Mouse (Mus musculus) heart, embryonic 14.5 days (tissue): ENCODE data around the gene Zdhhc23. TPM values are rescaled to one million over a fixed set of nuclear protein-coding genes. Genes with fewer than 3 reads are reported as not detected.

ENCODE experiments used
- ATAC-seq: fragments of 200-750 bp; cut with Nextera tagmentation; 2 replicates; pipeline ENCODE4 v1.8.0; 2017; ENCODE audit warnings: low read depth, moderate TSS enrichment; ENCODE audit not compliant: insufficient number of reproducible peaks, insufficient read depth, low FRiP score
- H3K27ac ChIP-seq, 2 experiments: fragments of 200-500 bp in 1 of 2; fragments of 300-500 bp in 1 of 2; sonication (generic) in 1 of 2; replicated peaks in 1 of 2; 2 replicates each; pipeline ENCODE4 v1.5.1; 2012 to 2014; ENCODE audit warnings: low read depth in 2 of 2, low read length in 2 of 2, control low read depth in 1 of 2, mild to moderate bottlenecking in 1 of 2, mixed read lengths in 1 of 2; ENCODE audit not compliant: control insufficient read depth in 1 of 2, insufficient read depth in 1 of 2
- H3K27me3 ChIP-seq: fragments of 300-500 bp; sonication (generic); 2 replicates; pipeline ENCODE4 v1.6.1; 2014; ENCODE audit warnings: mild to moderate bottlenecking, low read length, control low read depth; ENCODE audit not compliant: control insufficient read depth, insufficient read depth
- H3K36me3 ChIP-seq: fragments of 300-500 bp; sonication (generic); 2 replicates; pipeline ENCODE4 v1.6.1; 2014; ENCODE audit warnings: mild to moderate bottlenecking, control low read depth, low read length, mixed read lengths; ENCODE audit not compliant: control insufficient read depth, insufficient read depth
- H3K4me1 ChIP-seq, 2 experiments: fragments of 200-500 bp in 1 of 2; fragments of 300-500 bp in 1 of 2; sonication (generic) in 1 of 2; 2 replicates each; pipeline ENCODE4 v1.6.1; 2012 to 2014; ENCODE audit warnings: low read length in 2 of 2, control low read depth in 1 of 2, mixed read lengths in 1 of 2; ENCODE audit not compliant: control insufficient read depth in 2 of 2, insufficient read depth in 2 of 2
- H3K4me2 ChIP-seq: fragments of 300-500 bp; sonication (generic); 2 replicates; pipeline ENCODE4 v1.6.1; 2014; ENCODE audit warnings: mild to moderate bottlenecking, low read length
- H3K4me3 ChIP-seq, 2 experiments: fragments of 200-500 bp in 1 of 2; fragments of 300-500 bp in 1 of 2; sonication (generic) in 1 of 2; 2 replicates each; pipeline ENCODE4 v1.5.1; 2012 to 2014; ENCODE audit warnings: low read length in 2 of 2, mild to moderate bottlenecking in 2 of 2, control low read depth in 1 of 2, low read depth in 1 of 2, moderate library complexity in 1 of 2; ENCODE audit not compliant: control insufficient read depth in 1 of 2, insufficient read depth in 1 of 2
- H3K9ac ChIP-seq: fragments of 300-500 bp; sonication (generic); 2 replicates; pipeline ENCODE4 v1.6.1; 2014; ENCODE audit warnings: mild to moderate bottlenecking, low read length
- H3K9me3 ChIP-seq: fragments of 300-500 bp; sonication (generic); 2 replicates; pipeline ENCODE4 v1.6.1; 2016; ENCODE audit warnings: low read length, control low read depth; ENCODE audit not compliant: control insufficient read depth
- whole genome bisulfite sequencing: fragments of 180-500 bp; shearing (Covaris S2); extraction: QIAGEN DNeasy Blood & Tissue Kit; methylation state at CpG from one replicate; pipeline ENCODE4 v1.1.7; 2014; 5-methylcytosine and 5-hydroxymethylcytosine counted together
- polyA plus RNA-seq: library from polyadenylated mRNA; unstranded; fragments of >200 nt; fragmentation: Nextera tagmentation; extraction: Ambion mirVana; gene quantifications from 2 replicates; pipeline ENCODE4 v1.2.1, GENCODE M21; 2014

Gene Zdhhc23
- polyA plus RNA-seq, result 1.3 and 1.6 TPM in 2 replicates

GRCm38 (mm10) chr16:43979328-43980109 is at the start of gene Zdhhc23:
Gene Zdhhc23, minus strand, starts transcription at chr16:43979791.
- Histone ChIP-seq H3K27me3 (no peaks in the 10 kb centered on the region; the same call in 1 of the 2 replicates), H3K4me2 (peak within 1 kb of the TSS; percentile 96), H3K27ac (no peak within 1 kb of the TSS), H3K9me3 (no peaks in the 10 kb centered on the region), H3K9ac (peak within 1 kb of the TSS; percentile 78), H3K4me3 (peak within 1 kb of the TSS; percentile 66 to 67), H3K36me3 (no peaks in the 10 kb centered on the region), H3K4me1 (0 out of 4 replicates have a peak, but pooled peaks cover 0 to 4% of the 10 kb centered on the region in 2 experiments)
- under 1% methylated on average over 77 of the region's 103 CpGs for WGBS
- peak; percentile 35; the same call in 1 of the 2 replicates for ATAC-seq

GRCm38 (mm10) chr16:44029273-44029672 is 49.7 kb upstream of the Zdhhc23 start:
- no peaks in the 10 kb centered on the region for H3K27me3 ChIP-seq
- no peaks in the 10 kb centered on the region for H3K36me3 ChIP-seq
- H3K27ac ChIP-seq, result no peak overlapping the region
- H3K9ac ChIP-seq, result no peak overlapping the region
- H3K4me1 ChIP-seq, result peaks cover 0 to 3% of the 10 kb centered on the region in 2 experiments; a peak in 1 of 4 replicates
- WGBS, result 46% methylated on average over 2 of the region's 2 CpGs
- H3K4me3 ChIP-seq, result no peak overlapping the region
- H3K9me3 ChIP-seq, result no peaks in the 10 kb centered on the region
- no peak for ATAC-seq
- no peak overlapping the region for H3K4me2 ChIP-seq

GRCm38 (mm10) chr16:44026822-44027221 is 47.2 kb upstream of the Zdhhc23 start:
- Histone ChIP-seq H3K4me1 (peaks cover 0 to 3% of the 10 kb centered on the region in 2 experiments; a peak in 1 of 4 replicates), H3K4me3 (no peak overlapping the region), H3K9ac (no peak overlapping the region), H3K9me3 (no peaks in the 10 kb centered on the region), H3K36me3 (no peaks in the 10 kb centered on the region), H3K27ac (no peak overlapping the region), H3K4me2 (no peak overlapping the region), H3K27me3 (no peaks in the 10 kb centered on the region)
- ATAC-seq, result no peak
- 89% methylated on average over 9 of the region's 9 CpGs for WGBS

- no peak for ATAC-seq
- no peak overlapping the region for H3K9ac ChIP-seq
- H3K4me3 ChIP-seq, result no peak overlapping the region
- no peaks in the 10 kb centered on the region for H3K27me3 ChIP-seq
- no peak overlapping the region for H3K4me2 ChIP-seq
- no peaks in the 10 kb centered on the region for H3K9me3 ChIP-seq
- peaks cover 0 to 3% of the 10 kb centered on the region in 2 experiments; a peak in 1 of 4 replicates for H3K4me1 ChIP-seq
- no peak overlapping the region for H3K27ac ChIP-seq
- 61% methylated on average over 6 of the region's 6 CpGs for WGBS
- H3K36me3 ChIP-seq, result no peaks in the 10 kb centered on the region
These were observed 46.6 kb upstream of the Zdhhc23 start for GRCm38 (mm10) chr16:44026210-44026609.

GRCm38 (mm10) chr16:44018986-44019548 is 39.5 kb upstream of the Zdhhc23 start:
- ATAC-seq, result no peak
- Histone ChIP-seq H3K9me3 (no peaks in the 10 kb centered on the region), H3K27me3 (no peaks in the 10 kb centered on the region), H3K4me3 (no peak overlapping the region), H3K27ac (peak overlapping the region in 1 of 2 experiments; percentile 64; a peak in 2 of 4 replicates), H3K36me3 (no peaks in the 10 kb centered on the region), H3K9ac (no peak overlapping the region), H3K4me2 (no peak overlapping the region), H3K4me1 (peaks cover 4 to 11% of the 10 kb centered on the region in 2 experiments)
- WGBS, result 66% methylated on average over 2 of the region's 2 CpGs

- Histone ChIP-seq H3K27me3 (no peaks in the 10 kb centered on the region), H3K27ac (peak overlapping the region; percentile 34 to 64; a peak in 3 of 4 replicates), H3K9me3 (no peaks in the 10 kb centered on the region), H3K36me3 (no peaks in the 10 kb centered on the region), H3K4me2 (peak overlapping the region; percentile 41), H3K4me3 (no peak overlapping the region), H3K4me1 (peaks cover 4 to 11% of the 10 kb centered on the region in 2 experiments), H3K9ac (no peak overlapping the region)
- 4% methylated on average over 7 of the region's 7 CpGs for WGBS
- ATAC-seq, result peak; percentile 69; the same call in 1 of the 2 replicates
These were observed 38.8 kb upstream of the Zdhhc23 start for GRCm38 (mm10) chr16:44018372-44018771.

GRCm38 (mm10) chr16:44017707-44018106 is 38.1 kb upstream of the Zdhhc23 start:
- no peak overlapping the region for H3K4me2 ChIP-seq
- H3K27me3 ChIP-seq, result no peaks in the 10 kb centered on the region
- ATAC-seq, result no peak
- no peaks in the 10 kb centered on the region for H3K9me3 ChIP-seq
- 0 out of 4 replicates have a peak overlapping the region, but pooled peaks of 1 of the 2 experiments have one; percentile 34 for H3K27ac ChIP-seq
- 78% methylated on average over 4 of the region's 4 CpGs for WGBS
- no peak overlapping the region for H3K4me3 ChIP-seq
- H3K36me3 ChIP-seq, result no peaks in the 10 kb centered on the region
- H3K4me1 ChIP-seq, result peaks cover 4 to 11% of the 10 kb centered on the region in 2 experiments
- H3K9ac ChIP-seq, result no peak overlapping the region
